Mouse (Mus musculus) megakaryocyte, embryonic 14.5 days (primary cell): Measurements from ENCODE around the gene Mum1l1.

Experiments
- FLI1 ChIP-seq: IDR thresholded peaks from 2 replicates; pipeline ENCODE4 v1.6.1; 2012; ENCODE audit warnings: low read length, inconsistent platforms, mixed read lengths
- GATA1 ChIP-seq: IDR thresholded peaks from 3 replicates; pipeline ENCODE4 v1.6.1; 2012; ENCODE audit warnings: mixed read lengths, low read length, inconsistent platforms, borderline replicate concordance

DNA sequence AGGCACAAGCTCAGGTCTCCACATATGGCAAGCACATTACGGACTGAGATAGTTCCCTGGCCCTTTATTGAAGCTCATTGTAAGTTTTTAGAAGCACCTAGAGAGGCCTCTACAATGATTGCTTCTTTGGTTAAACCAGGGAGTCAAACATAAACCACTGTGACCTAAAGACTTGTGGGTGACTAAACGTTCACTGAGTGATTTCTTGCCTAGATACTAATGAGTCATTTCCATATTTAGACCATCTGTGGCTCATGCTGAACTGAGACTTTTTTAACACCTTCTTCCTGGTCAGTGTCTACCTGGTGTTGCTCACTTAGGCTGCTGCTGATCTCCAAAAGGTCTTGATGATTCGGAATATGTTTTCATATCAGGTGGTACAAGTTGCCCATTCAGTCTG, 12.1 kb downstream of the Mum1l1 start:
- TF ChIP-seq FLI1, result no peak
- no peak for TF ChIP-seq GATA1
